Mouse (Mus musculus) testis, adult 2 months (tissue): ENCODE results near the gene Gm11011. TPM values are rescaled to one million over a fixed set of nuclear protein-coding genes. Genes with fewer than 3 reads are reported as not detected.

Source experiments
- H3K27ac ChIP-seq: fragments of 200-500 bp; 2 replicates; pipeline ENCODE4 v1.5.1; 2012; ENCODE audit warnings: low read depth, low read length; ENCODE audit not compliant: control insufficient read depth, insufficient read depth
- H3K27me3 ChIP-seq: fragments of 200-500 bp; 2 replicates; pipeline ENCODE4 v1.6.1; 2012; ENCODE audit warnings: mild to moderate bottlenecking, low read length, moderate library complexity; ENCODE audit not compliant: control insufficient read depth, insufficient read depth
- H3K36me3 ChIP-seq: fragments of 200-500 bp; 2 replicates; pipeline ENCODE4 v1.6.1; 2012; ENCODE audit warnings: mild to moderate bottlenecking, low read length; ENCODE audit not compliant: control insufficient read depth, insufficient read depth
- H3K4me1 ChIP-seq: fragments of 200-500 bp; 2 replicates; pipeline ENCODE4 v1.6.1; 2012; ENCODE audit warnings: low read length; ENCODE audit not compliant: control insufficient read depth, insufficient read depth
- H3K4me3 ChIP-seq: fragments of 200-500 bp; 2 replicates; pipeline ENCODE4 v1.5.1; 2012; ENCODE audit warnings: low read depth, mild to moderate bottlenecking, low read length, moderate library complexity, mixed read lengths; ENCODE audit not compliant: control insufficient read depth
- CTCF ChIP-seq: fragments of 200-500 bp; IDR thresholded peaks from 2 replicates; pipeline ENCODE4 v1.5.1; 2012; ENCODE audit warnings: low read depth, mild to moderate bottlenecking, inconsistent platforms, low read length, moderate library complexity; ENCODE audit not compliant: control insufficient read depth, insufficient read depth, insufficient replicate concordance
- POLR2A ChIP-seq: fragments of 200-500 bp; IDR thresholded peaks from 2 replicates; pipeline ENCODE4 v1.6.1; 2012; ENCODE audit warnings: low read depth, mild to moderate bottlenecking, inconsistent platforms, low read length, moderate library complexity; ENCODE audit not compliant: control insufficient read depth
- polyA plus RNA-seq: library from polyadenylated mRNA; depleted of rRNA; stranded (reverse); fragments of >200 nt; gene quantifications from 2 replicates; pipeline ENCODE4 v1.2.3, GENCODE M21; 2012

The Gm11011 gene
- polyA plus RNA-seq, 1 experiment: not detected

DNA sequence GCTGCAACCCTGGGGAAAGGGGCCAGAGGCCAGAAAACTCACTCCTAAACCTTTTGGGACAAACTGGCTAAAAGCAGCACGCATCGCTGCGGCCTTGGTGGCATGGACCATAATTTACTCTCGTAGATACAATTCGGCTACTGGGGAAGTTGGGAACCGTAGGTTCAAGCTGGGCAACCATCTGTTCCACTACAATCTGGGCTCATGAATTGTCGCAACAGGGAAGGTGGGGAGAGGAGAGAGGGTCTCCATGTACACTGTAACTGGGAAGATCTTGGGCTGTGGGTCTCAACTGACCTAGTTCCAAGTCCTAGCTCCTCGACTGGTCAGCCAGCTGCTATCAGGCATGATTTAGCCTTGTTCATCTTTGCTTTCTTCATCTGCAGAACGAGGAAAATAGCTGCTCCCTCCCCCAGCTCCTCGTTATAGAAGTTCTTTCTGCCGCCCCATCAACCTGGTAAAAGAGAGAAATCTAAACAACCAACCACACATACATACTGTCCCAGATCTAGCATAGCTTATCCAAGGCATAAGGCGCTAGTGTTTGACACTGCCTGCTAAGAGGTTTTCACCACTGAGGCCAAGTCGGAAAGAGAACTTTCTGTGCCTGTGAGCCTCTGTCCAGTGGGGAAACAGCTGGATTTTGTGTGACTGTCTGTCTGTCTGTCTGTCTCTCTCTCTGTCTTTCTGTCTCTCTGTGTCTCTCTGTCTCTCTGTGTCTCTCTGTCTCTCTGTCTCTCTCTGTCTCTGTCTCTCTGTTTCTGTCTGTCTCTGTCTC is 19.5 kb upstream of the Gm11011 start:
- no peaks in the 10 kb centered on the region for H3K36me3 ChIP-seq
- H3K4me1 ChIP-seq: no peaks in the 10 kb centered on the region
- H3K27ac ChIP-seq: no peak overlapping the region
- H3K27me3 ChIP-seq: no peaks in the 10 kb centered on the region
- H3K4me3 ChIP-seq: no peak overlapping the region
- TF ChIP-seq CTCF: no peak
- no peak for TF ChIP-seq POLR2A

DNA sequence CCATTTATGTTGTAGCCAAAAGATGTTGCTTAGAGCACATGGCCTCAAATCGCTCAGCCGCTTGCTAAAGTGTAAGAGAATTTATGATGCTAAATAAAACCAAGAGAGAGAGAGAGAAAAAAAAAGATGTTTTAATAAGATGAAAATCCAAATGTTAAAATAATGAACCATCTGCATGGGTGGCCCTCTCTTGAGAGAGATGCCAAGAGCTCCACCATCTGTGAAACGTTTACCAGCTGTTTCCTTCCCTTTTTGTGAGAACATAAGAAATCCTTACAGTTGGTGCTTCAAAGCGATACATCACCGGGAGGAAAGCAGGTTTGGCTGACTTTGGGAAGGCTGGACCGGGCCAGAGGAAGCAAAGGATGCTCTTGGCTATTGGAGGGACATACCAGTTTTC is 12.6 kb upstream of the Gm11011 start:
- H3K27me3 ChIP-seq: no peaks in the 10 kb centered on the region
- H3K27ac ChIP-seq: no peak overlapping the region
- TF ChIP-seq CTCF: no peak

DNA sequence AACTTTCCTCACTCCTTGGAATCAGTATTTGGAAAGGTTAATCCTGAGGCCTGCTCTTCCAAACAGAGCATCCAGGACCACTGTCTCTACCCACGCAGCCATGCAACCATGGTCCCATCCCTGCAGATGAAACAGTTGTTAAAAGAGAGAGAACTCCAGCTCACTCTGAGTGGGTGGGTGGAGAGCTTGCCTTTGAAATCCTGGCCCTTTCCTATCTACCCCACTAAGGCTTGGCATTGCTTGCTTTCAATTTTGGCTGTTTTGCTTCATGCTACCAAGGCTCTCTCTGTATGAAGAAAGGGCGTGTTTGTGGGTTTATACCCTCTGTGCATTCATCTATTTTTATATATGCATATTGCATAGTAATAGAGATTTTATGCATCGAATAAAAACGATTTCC is 12.0 kb upstream of the Gm11011 start:
- Histone ChIP-seq H3K36me3 (no peaks in the 10 kb centered on the region), H3K27me3 (no peaks in the 10 kb centered on the region), H3K4me1 (no peaks in the 10 kb centered on the region), H3K27ac (no peak overlapping the region), H3K4me3 (no peak overlapping the region)
- TF ChIP-seq POLR2A: no peak
- no peak for TF ChIP-seq CTCF

More for the DNA sequence above, 12.6 kb upstream of the Gm11011 start:
- Histone ChIP-seq H3K36me3 (no peaks in the 10 kb centered on the region), H3K4me3 (no peak overlapping the region), H3K4me1 (no peaks in the 10 kb centered on the region)

DNA sequence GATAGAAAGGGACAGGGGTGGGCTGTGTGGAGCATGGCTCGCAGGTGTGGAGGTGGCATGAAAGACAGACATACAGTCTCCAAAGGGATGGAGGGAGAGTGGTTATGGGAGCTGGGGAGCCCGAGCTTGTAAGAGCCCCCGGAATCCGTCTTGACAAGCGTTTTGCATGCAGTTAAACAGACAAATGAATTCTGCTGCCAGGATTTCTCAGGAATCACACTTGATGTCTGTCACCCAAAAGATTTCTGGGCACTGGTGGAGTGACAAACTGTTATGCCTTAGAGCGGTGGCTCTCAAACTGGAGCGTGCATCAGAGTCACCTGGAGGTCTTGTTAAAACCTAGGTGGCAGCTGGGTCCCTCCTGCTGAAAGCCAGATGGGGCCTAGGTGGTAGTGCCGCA is 10.4 kb upstream of the Gm11011 start:
- Histone ChIP-seq H3K4me1 (no peaks in the 10 kb centered on the region), H3K27me3 (no peaks in the 10 kb centered on the region), H3K36me3 (no peaks in the 10 kb centered on the region), H3K4me3 (no peak overlapping the region), H3K27ac (no peak overlapping the region)
- no peak for TF ChIP-seq POLR2A
- no peak for TF ChIP-seq CTCF

DNA sequence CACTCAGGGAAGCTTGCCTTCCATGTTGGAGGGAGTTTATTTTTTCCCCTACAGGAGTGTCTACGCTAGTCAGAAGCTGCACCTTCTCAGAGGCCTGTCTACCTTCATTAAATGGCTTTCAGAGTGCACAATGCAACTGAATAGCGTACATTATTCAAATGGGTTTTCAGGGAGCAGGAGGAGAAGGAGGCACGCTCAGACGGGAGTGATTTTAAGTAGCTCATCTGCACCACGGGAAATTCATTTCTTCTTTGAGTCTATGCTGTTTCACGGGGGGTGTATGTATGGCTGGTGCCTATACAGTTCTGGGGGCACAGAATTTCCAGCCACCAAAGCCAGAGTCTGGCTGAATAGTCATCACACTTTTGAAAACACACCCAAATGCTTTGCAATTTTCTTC is 9.8 kb upstream of the Gm11011 start:
- no peak overlapping the region for H3K4me3 ChIP-seq
- TF ChIP-seq POLR2A (no peak), CTCF (no peak)

DNA sequence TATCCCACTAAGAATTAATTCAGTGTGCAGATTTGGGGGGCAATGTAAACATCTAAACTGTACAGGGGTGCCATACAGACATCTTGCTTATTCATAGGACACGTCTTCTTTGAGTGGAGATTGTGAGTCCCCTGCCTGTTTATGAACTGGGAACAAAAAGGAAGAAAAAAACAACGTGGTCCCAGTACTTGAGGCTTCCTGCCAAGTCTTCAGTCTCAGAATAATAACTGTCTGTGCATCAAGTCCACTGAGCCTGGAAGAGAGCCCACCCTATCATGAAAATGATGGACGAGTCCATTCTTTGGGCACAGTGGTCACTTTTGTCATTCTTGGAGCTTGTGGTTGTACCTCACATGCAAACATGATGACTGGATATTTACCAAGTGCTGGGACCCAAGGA is 6.2 kb upstream of the Gm11011 start:
- TF ChIP-seq POLR2A: no peak
- no peak for TF ChIP-seq CTCF
- Histone ChIP-seq H3K27me3 (no peaks in the 10 kb centered on the region), H3K36me3 (no peaks in the 10 kb centered on the region), H3K4me1 (no peaks in the 10 kb centered on the region), H3K4me3 (no peak overlapping the region), H3K27ac (no peak overlapping the region)

More for the DNA sequence above, 9.8 kb upstream of the Gm11011 start:
- no peaks in the 10 kb centered on the region for H3K36me3 ChIP-seq
- no peak overlapping the region for H3K27ac ChIP-seq
- H3K4me1 ChIP-seq: no peaks in the 10 kb centered on the region
- no peaks in the 10 kb centered on the region for H3K27me3 ChIP-seq

DNA sequence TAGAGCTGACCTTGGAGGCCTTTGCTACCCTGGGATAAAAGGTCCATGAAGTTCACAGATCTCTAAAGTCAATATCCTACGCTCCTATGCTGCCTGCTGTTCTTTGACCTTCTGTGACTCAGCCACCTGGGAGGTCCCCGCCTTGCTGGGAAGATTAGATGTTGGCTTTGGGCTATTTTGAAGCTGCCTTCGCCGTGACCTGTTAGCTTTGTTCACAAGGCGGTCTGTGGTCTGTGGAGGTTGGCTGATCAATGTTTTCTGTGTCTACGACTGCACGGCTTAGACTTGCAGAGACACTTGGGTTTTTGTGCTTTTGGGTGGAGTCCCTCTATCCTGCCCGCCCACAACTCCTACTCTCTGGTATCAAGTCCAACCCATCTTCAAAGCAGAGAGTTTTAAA is 2.9 kb upstream of the Gm11011 start:
- H3K27ac ChIP-seq: no peak overlapping the region
- no peaks in the 10 kb centered on the region for H3K4me1 ChIP-seq
- TF ChIP-seq POLR2A: no peak
- no peak for TF ChIP-seq CTCF
- no peaks in the 10 kb centered on the region for H3K36me3 ChIP-seq
- no peaks in the 10 kb centered on the region for H3K27me3 ChIP-seq
- H3K4me3 ChIP-seq: no peak overlapping the region

DNA sequence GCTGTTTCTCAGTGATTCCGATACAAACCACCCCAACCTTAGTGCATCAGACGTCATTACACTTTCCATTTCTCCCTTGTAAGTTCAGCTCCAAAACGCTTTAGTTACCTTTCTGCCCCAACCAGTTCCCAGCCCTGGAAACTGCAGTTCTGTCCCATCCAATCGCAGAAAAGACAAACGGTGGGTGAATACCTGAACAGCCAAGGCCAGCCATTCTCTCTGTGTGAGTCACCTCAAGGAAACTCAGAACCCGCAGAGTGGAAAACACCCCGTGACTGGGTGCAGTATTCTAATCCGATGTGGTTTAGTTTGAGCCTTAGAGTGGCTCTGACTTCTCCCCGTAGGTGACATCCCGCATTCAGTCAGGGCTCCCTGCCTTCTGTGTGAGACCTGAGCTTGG is 2.2 kb upstream of the Gm11011 start:
- H3K4me3 ChIP-seq: no peak overlapping the region
- no peaks in the 10 kb centered on the region for H3K4me1 ChIP-seq
- TF ChIP-seq CTCF: no peak
- no peak for TF ChIP-seq POLR2A
- no peak overlapping the region for H3K27ac ChIP-seq
- H3K27me3 ChIP-seq: no peaks in the 10 kb centered on the region
- no peaks in the 10 kb centered on the region for H3K36me3 ChIP-seq
